Mouse (Mus musculus): Measurements from ENCODE around the gene Hes6. TPM values are rescaled to one million over a fixed set of nuclear protein-coding genes. Genes with fewer than 3 reads are reported as not detected.
A peak's percentile ranks its signal among the peaks of the same experiment; 100 is the strongest.

Gene Hes6
- polyA plus RNA-seq, 1 experiment, result 200 TPM

DNA sequence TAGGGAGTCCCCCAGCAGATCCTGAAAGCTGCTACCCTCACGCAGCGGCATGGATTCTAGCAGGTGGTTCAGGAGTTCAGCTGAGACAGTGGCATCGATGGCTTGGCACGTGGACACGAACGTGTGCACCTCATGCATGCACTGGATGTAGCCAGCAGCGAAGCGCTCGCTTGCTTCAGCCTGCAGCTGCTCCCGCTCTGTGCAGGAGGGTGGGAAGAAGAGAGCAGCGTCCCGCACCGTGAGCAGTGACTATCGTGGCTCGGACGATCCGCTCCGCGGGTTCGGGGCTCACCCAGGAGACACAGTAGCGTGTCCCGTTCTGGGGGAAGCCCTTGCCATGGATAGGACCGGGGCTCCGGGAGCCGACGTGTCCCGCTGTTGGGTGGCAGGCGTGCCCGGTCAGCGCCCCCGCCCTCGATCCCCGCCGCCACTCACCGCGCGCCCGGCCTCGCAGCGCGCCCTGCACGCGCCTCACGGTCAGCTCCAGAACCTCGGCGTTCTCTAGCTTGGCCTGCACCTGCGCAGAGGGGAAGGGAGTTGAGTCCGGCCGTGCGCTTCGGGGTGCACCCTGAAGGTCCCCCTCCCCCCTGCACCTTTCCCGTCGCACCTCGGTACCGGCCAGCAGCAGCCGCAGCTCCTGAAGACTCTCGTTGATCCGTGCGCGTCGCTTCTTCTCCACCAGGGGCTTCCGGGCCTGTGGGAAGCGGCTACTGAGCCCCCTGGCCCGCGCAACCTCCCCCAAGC, 1.4 kb downstream of the Hes6 start:
- DNase-seq, result no peak
- Histone ChIP-seq H3K27ac (ENCODE audit: control insufficient read depth, insufficient read depth, low read length) (peak overlapping the region; percentile 10; the same call in 1 of the 2 replicates), H3K27me3 (ENCODE audit: control insufficient read depth, insufficient read depth, low read length) (no peaks in the 10 kb centered on the region), H3K4me1 (replicated peaks; ENCODE audit: control insufficient read depth, insufficient read depth, low read length) (peaks cover 20% of the 10 kb centered on the region), H3K4me3 (ENCODE audit: control insufficient read depth, insufficient read depth, low read length) (peak overlapping the region; percentile 67), H3K36me3 (ENCODE audit: control insufficient read depth, insufficient read depth, low read length) (no peaks in the 10 kb centered on the region)
- TF ChIP-seq POLR2A (IDR thresholded peaks at IDR 0.05; ENCODE audit: control insufficient read depth, extremely low read depth, insufficient read depth, low read length, poor library complexity) (no peak), CTCF (IDR thresholded peaks at IDR 0.05; ENCODE audit: borderline replicate concordance, control insufficient read depth, extremely low read depth, insufficient read depth, low read length, poor library complexity) (no peak)
- WGBS, result 6% methylated on average over 65 of the region's 65 CpGs

DNA sequence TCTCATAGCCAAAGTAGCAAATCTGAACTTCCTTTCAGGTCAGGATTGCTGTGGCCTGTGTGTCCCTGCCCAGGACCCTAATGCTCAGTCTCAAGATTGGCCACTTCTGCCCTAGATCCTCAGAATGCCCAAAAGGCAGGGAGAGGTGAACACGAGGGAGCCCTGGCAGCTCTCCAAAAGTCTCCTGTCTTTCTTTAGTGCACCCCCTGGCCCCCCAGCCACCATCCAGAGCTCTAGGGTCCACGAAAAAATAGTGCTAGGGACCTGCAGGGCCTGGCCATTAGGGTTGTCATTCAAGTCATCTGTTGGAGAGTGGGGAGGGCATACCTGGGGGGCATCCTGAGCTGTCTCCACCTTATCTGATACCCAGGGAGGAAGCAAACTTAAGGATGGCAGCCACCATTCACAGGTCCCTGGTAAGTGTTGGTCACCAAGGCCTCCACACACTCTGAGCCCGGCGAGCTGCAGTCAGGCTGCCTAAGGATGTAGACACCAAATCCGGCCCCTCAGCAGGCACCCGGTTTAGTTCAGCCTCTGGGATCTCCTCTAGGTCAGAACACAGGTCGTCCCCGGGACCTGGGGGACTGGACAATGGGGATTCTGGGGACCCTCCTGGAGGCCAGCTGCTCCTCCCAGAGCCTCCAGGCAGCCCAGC, 2.1 kb downstream of the Hes6 start:
- Histone ChIP-seq H3K4me1 (replicated peaks; ENCODE audit: control insufficient read depth, insufficient read depth, low read length) (peaks cover 20% of the 10 kb centered on the region), H3K27ac (ENCODE audit: control insufficient read depth, insufficient read depth, low read length) (no peak overlapping the region), H3K4me3 (ENCODE audit: control insufficient read depth, insufficient read depth, low read length) (peak overlapping the region; percentile 67), H3K27me3 (ENCODE audit: control insufficient read depth, insufficient read depth, low read length) (no peaks in the 10 kb centered on the region), H3K36me3 (ENCODE audit: control insufficient read depth, insufficient read depth, low read length) (no peaks in the 10 kb centered on the region)
- DNase-seq, result peak; percentile 12
- WGBS, result 88% methylated on average over 8 of the region's 8 CpGs
- TF ChIP-seq CTCF (IDR thresholded peaks at IDR 0.05; ENCODE audit: borderline replicate concordance, control insufficient read depth, extremely low read depth, insufficient read depth, low read length, poor library complexity), result no peak
- no peak for TF ChIP-seq POLR2A (IDR thresholded peaks at IDR 0.05; ENCODE audit: control insufficient read depth, extremely low read depth, insufficient read depth, low read length, poor library complexity)

DNA sequence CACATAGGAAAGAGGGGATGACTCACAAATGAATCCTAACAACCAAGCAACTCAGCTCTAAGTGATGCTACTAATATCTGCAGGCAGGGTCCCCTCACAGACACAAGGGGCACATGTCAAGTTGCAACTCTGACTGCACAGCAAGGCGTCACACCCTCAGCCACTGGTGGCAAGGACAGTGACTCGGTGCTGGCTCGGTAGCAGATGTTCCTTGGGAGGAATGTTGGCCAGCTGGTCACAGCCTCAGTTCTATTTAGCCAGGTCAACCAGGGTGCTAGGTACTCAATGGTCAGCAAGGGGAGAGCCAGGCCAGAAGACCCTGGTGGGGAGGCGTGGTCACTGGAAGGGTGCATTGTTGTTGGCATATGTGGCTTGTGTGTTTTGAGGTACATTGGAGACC, 6.0 kb downstream of the Hes6 start:
- Histone ChIP-seq H3K36me3 (ENCODE audit: control insufficient read depth, insufficient read depth, low read length) (no peaks in the 10 kb centered on the region), H3K27me3 (ENCODE audit: control insufficient read depth, insufficient read depth, low read length) (no peaks in the 10 kb centered on the region), H3K4me3 (ENCODE audit: control insufficient read depth, insufficient read depth, low read length) (no peak overlapping the region), H3K27ac (ENCODE audit: control insufficient read depth, insufficient read depth, low read length) (no peak overlapping the region), H3K4me1 (replicated peaks; ENCODE audit: control insufficient read depth, insufficient read depth, low read length) (peaks cover 18% of the 10 kb centered on the region)
- DNase-seq, result no peak
- TF ChIP-seq POLR2A (IDR thresholded peaks at IDR 0.05; ENCODE audit: control insufficient read depth, extremely low read depth, insufficient read depth, low read length, poor library complexity) (no peak), CTCF (IDR thresholded peaks at IDR 0.05; ENCODE audit: borderline replicate concordance, control insufficient read depth, extremely low read depth, insufficient read depth, low read length, poor library complexity) (no peak)
- WGBS, result 96% methylated on average over 4 of the region's 4 CpGs

DNA sequence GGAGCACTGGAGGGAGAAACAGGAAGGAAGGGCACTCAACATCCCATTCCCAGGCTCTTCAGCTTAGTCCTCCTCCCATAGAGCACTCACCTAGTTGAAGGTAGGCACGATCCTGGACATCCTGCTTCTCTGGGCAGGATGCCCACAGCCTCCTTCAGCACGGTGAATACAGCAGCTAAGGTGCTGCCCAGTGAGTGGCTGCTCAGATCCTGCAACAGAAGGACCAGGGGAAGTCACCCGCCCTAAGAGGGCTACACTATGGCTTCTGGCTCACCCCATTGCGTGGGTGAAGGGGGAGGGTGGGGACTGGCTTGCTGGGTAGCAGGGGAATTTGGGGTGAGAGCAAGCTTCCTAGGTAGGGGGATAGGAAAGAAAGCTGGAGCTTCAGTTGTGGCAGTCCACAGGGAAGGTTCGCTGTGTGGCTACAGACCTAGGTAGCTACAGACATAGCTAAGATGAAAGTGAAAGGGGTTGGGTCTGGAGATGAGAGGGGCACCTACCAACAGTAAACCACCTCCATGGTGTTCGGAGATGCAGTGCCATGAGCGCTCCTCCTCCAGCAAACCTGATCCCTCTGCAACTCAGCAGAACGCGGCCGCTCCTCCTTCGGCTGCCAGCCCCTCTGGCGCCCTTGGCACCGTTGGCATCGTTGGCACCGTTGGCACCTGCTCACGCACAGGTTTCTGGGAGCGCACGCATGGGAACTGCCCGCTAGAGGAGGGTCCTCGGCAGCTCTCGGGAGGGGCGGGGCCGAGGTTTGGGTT, 8.2 kb downstream of the Hes6 start:
- Histone ChIP-seq H3K4me1 (replicated peaks; ENCODE audit: control insufficient read depth, insufficient read depth, low read length) (peaks cover 6% of the 10 kb centered on the region), H3K27me3 (ENCODE audit: control insufficient read depth, insufficient read depth, low read length) (no peaks in the 10 kb centered on the region), H3K27ac (ENCODE audit: control insufficient read depth, insufficient read depth, low read length) (no peak overlapping the region), H3K4me3 (ENCODE audit: control insufficient read depth, insufficient read depth, low read length) (peak overlapping the region; percentile 33), H3K36me3 (ENCODE audit: control insufficient read depth, insufficient read depth, low read length) (no peaks in the 10 kb centered on the region)
- 65% methylated on average over 23 of the region's 23 CpGs for WGBS
- DNase-seq, result no peak
- no peak for TF ChIP-seq POLR2A (IDR thresholded peaks at IDR 0.05; ENCODE audit: control insufficient read depth, extremely low read depth, insufficient read depth, low read length, poor library complexity)
- no peak for TF ChIP-seq CTCF (IDR thresholded peaks at IDR 0.05; ENCODE audit: borderline replicate concordance, control insufficient read depth, extremely low read depth, insufficient read depth, low read length, poor library complexity)

DNA sequence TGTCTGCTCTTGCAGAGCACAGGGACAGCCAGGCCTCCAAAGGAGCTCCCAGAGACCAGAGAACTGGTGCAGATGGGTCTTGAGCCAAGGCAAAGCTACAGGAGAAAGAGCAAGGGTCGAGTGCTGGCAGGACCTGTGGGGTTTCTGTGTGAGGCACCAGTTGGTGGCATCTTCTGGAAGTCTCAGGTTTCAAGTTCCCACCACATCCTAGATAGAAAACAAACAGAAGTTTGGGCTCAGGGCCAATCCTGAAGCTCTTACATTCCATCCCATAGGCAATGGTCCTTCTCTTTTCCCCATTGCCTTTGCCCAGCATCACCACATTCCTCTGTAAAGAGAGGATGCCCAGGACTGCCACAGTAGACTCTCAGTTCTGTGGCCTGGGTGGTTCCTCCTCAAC, 8.9 kb downstream of the Hes6 start:
- TF ChIP-seq POLR2A (IDR thresholded peaks at IDR 0.05; ENCODE audit: control insufficient read depth, extremely low read depth, insufficient read depth, low read length, poor library complexity), result no peak
- TF ChIP-seq CTCF (IDR thresholded peaks at IDR 0.05; ENCODE audit: borderline replicate concordance, control insufficient read depth, extremely low read depth, insufficient read depth, low read length, poor library complexity), result no peak
- no peaks in the 10 kb centered on the region for H3K36me3 ChIP-seq (ENCODE audit: control insufficient read depth, insufficient read depth, low read length)
- H3K4me3 ChIP-seq (ENCODE audit: control insufficient read depth, insufficient read depth, low read length), result no peak overlapping the region
- no peak for DNase-seq
- no peak overlapping the region for H3K27ac ChIP-seq (ENCODE audit: control insufficient read depth, insufficient read depth, low read length)
- peaks cover 4% of the 10 kb centered on the region for H3K4me1 ChIP-seq (replicated peaks; ENCODE audit: control insufficient read depth, insufficient read depth, low read length)
- no peaks in the 10 kb centered on the region for H3K27me3 ChIP-seq (ENCODE audit: control insufficient read depth, insufficient read depth, low read length)
- 47% methylated on average over 1 of the region's 1 CpGs for WGBS

DNA sequence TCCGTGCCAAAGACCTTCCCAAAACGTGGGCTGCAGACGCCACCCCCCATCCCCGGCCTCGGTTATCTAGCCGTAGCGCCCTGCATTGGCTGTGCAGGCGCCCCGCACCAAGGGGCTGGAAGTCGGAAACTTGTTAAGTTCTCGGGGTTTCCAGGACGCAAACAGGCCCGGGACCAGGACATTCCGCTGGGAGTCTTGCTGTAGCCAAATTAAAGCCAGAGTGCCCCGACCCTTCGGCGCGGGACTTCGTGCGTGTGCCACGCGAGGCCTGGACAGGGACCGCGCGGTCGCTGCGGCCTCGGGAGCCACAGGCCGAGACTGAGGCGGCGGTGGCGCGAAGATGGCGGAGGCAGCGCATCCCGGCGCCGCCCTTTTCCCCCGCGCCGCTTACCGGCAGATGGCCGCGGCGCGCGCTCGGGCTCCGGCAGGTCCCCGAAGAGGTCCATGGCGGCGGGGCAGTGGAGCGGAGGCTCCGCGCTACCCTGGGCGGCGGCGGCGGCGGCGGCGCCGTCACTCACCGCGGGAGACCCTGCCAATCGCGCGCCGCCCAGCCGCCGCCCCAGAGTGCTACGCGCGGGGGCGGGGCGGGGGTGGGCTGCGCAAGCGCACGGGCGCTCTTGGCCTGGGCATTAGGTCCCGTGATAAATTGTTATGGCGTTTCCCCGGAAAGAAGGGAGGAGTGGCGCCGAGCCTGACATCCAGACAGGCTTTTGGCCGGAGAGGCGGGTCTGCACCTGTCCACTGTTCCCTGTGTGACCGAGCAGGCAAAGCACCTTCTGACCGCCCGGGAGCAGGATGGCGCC, 15.4 kb downstream of the Hes6 start, which contains the start of gene Ilkap:
Gene Ilkap (minus strand): TSS at position 556 of the 803 bp plus-strand sequence.
- Histone ChIP-seq H3K27me3 (ENCODE audit: control insufficient read depth, insufficient read depth, low read length) (no peaks in the 10 kb centered on the region), H3K27ac (ENCODE audit: control insufficient read depth, insufficient read depth, low read length) (no peak within 1 kb of the TSS), H3K36me3 (ENCODE audit: control insufficient read depth, insufficient read depth, low read length) (no peaks in the 10 kb centered on the region), H3K4me1 (replicated peaks; ENCODE audit: control insufficient read depth, insufficient read depth, low read length) (peaks cover 9% of the 10 kb centered on the region), H3K4me3 (ENCODE audit: control insufficient read depth, insufficient read depth, low read length) (peak within 1 kb of the TSS; percentile 68)
- DNase-seq, result peak; percentile 74
- under 1% methylated on average over 85 of the region's 91 CpGs for WGBS
- TF ChIP-seq POLR2A (IDR thresholded peaks at IDR 0.05; ENCODE audit: control insufficient read depth, extremely low read depth, insufficient read depth, low read length, poor library complexity), result peak; percentile 89
- TF ChIP-seq CTCF (IDR thresholded peaks at IDR 0.05; ENCODE audit: borderline replicate concordance, control insufficient read depth, extremely low read depth, insufficient read depth, low read length, poor library complexity), result peak; percentile 40; the same call in 1 of the 2 replicates
